Mouse (Mus musculus): ENCODE measurements at regions not wholly inside any gene's neighbourhood (a gene's known extent, or its start where the extent isn't known, plus 50 kb on each side); places are given as distances from the start of the nearest gene placed in this dataset.
A peak's percentile ranks its signal among the peaks of the same experiment; 100 is the strongest.

DNA sequence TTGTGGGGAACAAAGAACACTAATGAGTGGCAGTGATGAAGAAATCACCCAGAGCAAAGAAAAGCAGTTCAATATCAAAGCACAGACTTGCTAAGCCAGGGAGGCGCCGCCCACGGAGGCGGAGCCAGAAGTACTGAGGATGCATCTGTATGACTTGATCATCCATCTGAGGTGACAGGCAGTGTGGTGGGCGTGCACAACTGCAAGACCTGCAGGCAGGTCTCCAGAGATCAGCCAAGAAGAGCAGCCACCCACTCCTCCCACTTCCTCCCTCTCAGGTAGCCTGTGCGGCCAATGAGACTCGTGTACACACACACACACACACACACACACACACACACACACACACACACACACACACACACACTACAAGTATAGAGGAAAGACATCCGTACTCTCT lies 71.9 kb downstream of the Ier5 start:
- no peak for TF ChIP-seq CTCF (IDR thresholded peaks at IDR 0.05)
- ChIA-PET POLR2A (interaction anchor here (0.7 to 1.2 kb wide), 3 partner anchors 143 to 363 kb away, joined by 4 to 12 read pairs (median 5); no protein-coding TSS in a partner anchor), CTCF (interaction anchor here (0.9 to 5.4 kb wide), 6 partner anchors 14 to 254 kb away, joined by 5 to 42 read pairs (median 22); no protein-coding TSS in a partner anchor)
- no peaks in the 10 kb centered on the region for H3K27me3 ChIP-seq
- no peak for ATAC-seq
- DNase-seq (ENCODE audit: low read depth, low spot score): no peak
- in situ Hi-C loops (cut with MboI; ENCODE audit: low pct_unique_long_range_greater_than_20kb): loop anchor here (5.0 kb wide), 2 partner anchors 190 to 255 kb away; no protein-coding TSS in a partner anchor

- no peaks in the 10 kb centered on the region for H3K27me3 ChIP-seq
- POLR2A ChIA-PET: interaction anchor here (0.8 kb wide), 1 partner anchor 15 kb away, joined by 3 read pairs; no protein-coding TSS in a partner anchor
- peak; percentile 90 for TF ChIP-seq CTCF (IDR thresholded peaks at IDR 0.05)
- in situ Hi-C loops (cut with MboI; ENCODE audit: low pct_unique_long_range_greater_than_20kb): loop anchor here (5.0 kb wide), 2 partner anchors 191 to 256 kb away; no protein-coding TSS in a partner anchor
- DNase-seq (ENCODE audit: low read depth, low spot score): no peak
- ATAC-seq: peak; percentile 80
- CTCF ChIA-PET: interaction anchor here (0.6 to 5.4 kb wide), 22 partner anchors 11 to 258 kb away, joined by 3 to 42 read pairs (median 4); no protein-coding TSS in a partner anchor
These were observed 73.5 kb downstream of the Ier5 start for GRCm38 (mm10) chr1:155025862-155026478.

- ChIA-PET POLR2A (no interaction called here), CTCF (interaction anchor here (2.8 kb wide), 1 partner anchor 258 kb away, joined by 8 read pairs; no protein-coding TSS in a partner anchor)
- ATAC-seq (no peak), DNase-seq (ENCODE audit: low read depth, low spot score) (no peak)
- in situ Hi-C loops (cut with MboI; ENCODE audit: low pct_unique_long_range_greater_than_20kb): loop anchor here (5.0 to 25.0 kb wide), 2 partner anchors 514 to 1136 kb away; partner anchors contain the start of genes Glul and Teddm1a
- peaks cover 3% of the 10 kb centered on the region for H3K27me3 ChIP-seq
- TF ChIP-seq CTCF (IDR thresholded peaks at IDR 0.05): no peak
These were observed 76.1 kb downstream of the Ier5 start for GRCm38 (mm10) chr1:155023324-155023723.

DNA sequence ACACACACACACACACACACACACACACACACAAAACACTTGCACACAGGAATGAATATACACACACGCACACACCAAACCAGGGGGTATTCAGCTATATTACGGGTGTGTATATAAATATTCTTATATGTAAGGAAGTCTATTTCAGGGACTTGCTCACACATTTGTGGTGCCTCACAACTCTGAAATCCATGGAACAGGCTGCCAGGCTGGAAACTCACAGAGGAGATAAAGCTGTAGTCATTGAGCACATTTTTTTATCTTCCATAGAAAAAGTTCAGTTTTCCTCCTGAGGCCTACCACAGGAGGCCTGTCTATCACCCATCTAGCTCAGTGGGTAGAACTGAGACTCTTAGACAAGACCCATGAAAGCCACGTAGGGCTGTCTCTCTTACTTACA lies 83.8 kb downstream of the Ier5 start:
- H3K27me3 ChIP-seq: peaks cover 3% of the 10 kb centered on the region
- DNase-seq (ENCODE audit: low read depth, low spot score) (no peak), ATAC-seq (no peak)
- ChIA-PET POLR2A (interaction anchor here (0.6 to 1.2 kb wide), 3 partner anchors 12 to 300 kb away, joined by 3 to 4 read pairs (median 3); no protein-coding TSS in a partner anchor), CTCF (interaction anchor here (1.8 to 2.9 kb wide), 2 partner anchors 9 to 11 kb away, joined by 5 to 11 read pairs; no protein-coding TSS in a partner anchor)
- in situ Hi-C loops (cut with MboI; ENCODE audit: low pct_unique_long_range_greater_than_20kb): loop anchor here (25.0 kb wide), 1 partner anchor 1128 kb away; the partner anchor contains the start of genes Glul and Teddm1a
- no peak for TF ChIP-seq CTCF (IDR thresholded peaks at IDR 0.05)

DNA sequence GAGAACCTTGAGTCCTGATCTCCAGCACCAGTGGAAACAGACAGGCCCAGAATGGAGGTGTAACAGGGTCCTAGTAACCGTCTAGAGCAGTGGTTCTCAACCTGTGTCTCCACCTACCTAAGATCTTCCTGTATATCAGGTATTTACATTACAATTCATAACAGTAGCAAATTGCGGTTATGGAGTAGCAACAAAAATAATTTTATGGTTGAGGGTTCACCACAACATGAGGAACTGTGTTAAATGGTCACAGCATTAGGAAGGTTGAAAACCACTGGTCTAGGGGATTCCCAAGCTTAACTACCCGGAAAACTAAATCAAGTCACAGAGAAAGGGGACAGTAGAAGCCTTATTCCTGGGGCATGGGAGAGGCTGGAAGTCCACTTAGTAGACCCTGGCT lies 84.5 kb downstream of the Ier5 start:
- DNase-seq (ENCODE audit: low read depth, low spot score) (no peak), ATAC-seq (no peak)
- POLR2A ChIA-PET: interaction anchor here (0.6 kb wide), 1 partner anchor 301 kb away, joined by 3 read pairs; no protein-coding TSS in a partner anchor
- CTCF ChIA-PET: interaction anchor here (1.8 to 2.9 kb wide), 2 partner anchors 8 to 11 kb away, joined by 5 to 11 read pairs; no protein-coding TSS in a partner anchor
- H3K27me3 ChIP-seq: no peaks in the 10 kb centered on the region
- no peak for TF ChIP-seq CTCF (IDR thresholded peaks at IDR 0.05)
- in situ Hi-C loops (cut with MboI; ENCODE audit: low pct_unique_long_range_greater_than_20kb): loop anchor here (25.0 kb wide), 1 partner anchor 1128 kb away; the partner anchor contains the start of genes Glul and Teddm1a

DNA sequence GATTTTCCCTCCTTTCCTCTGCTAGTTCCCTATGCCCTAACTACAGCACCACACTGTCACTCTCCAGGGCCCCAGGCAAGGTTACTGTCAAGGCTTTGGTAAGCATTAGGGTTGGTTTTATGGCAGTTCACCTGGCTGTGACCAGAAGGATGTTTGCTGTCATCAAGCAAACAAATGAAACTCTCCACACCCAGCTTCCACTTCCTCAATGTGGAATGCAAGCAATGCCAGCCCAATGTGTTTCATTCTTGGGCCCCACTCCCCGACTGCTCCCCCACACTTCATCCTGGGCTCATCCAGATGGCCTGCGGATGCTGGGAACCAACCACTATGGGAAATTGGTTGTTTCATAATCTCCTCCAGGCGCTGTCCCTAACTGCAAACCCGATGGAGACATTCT lies 85.7 kb downstream of the Ier5 start:
- no peak for TF ChIP-seq CTCF (IDR thresholded peaks at IDR 0.05)
- no peak for DNase-seq (ENCODE audit: low read depth, low spot score)
- POLR2A ChIA-PET: no interaction called here
- H3K27me3 ChIP-seq: no peaks in the 10 kb centered on the region
- CTCF ChIA-PET: no interaction called here
- no peak for ATAC-seq
- in situ Hi-C loops (cut with MboI; ENCODE audit: low pct_unique_long_range_greater_than_20kb): loop anchor here (25.0 kb wide), 1 partner anchor 1126 kb away; the partner anchor contains the start of genes Glul and Teddm1a

DNA sequence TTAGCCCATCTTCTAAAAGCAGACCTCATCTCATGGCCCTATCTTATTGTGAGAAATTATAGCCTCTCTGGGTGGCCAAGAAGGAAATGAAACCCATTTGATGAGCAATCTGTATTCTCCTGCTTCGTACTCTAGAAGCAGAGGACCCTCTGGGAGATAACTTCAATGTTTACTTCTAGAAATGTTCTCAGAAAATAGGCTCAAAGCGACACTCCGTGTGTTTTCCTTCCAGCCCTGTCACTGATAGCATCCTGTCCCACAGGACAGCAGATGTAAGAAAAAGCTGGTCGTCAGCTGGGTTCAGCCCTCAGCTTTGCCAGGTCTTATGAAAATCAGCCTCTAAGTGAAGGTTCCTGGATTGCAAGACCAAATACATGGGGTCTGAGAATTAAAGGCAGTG lies 86.1 kb downstream of the Ier5 start:
- POLR2A ChIA-PET: no interaction called here
- DNase-seq (ENCODE audit: low read depth, low spot score) (no peak), ATAC-seq (no peak)
- TF ChIP-seq CTCF (IDR thresholded peaks at IDR 0.05): no peak
- no peaks in the 10 kb centered on the region for H3K27me3 ChIP-seq
- in situ Hi-C loops (cut with MboI; ENCODE audit: low pct_unique_long_range_greater_than_20kb): loop anchor here (25.0 kb wide), 1 partner anchor 1126 kb away; the partner anchor contains the start of genes Glul and Teddm1a
- CTCF ChIA-PET: no interaction called here

- CTCF ChIA-PET: interaction anchor here (0.9 to 9.1 kb wide), 18 partner anchors 9 to 279 kb away, joined by 3 to 100 read pairs (median 3); no protein-coding TSS in a partner anchor
- peaks cover 7% of the 10 kb centered on the region for H3K27me3 ChIP-seq
- POLR2A ChIA-PET: interaction anchor here (0.6 kb wide), 1 partner anchor 178 kb away, joined by 3 read pairs; no protein-coding TSS in a partner anchor
- peak; percentile 76 for ATAC-seq
- no peak for DNase-seq (ENCODE audit: low read depth, low spot score)
- TF ChIP-seq CTCF (IDR thresholded peaks at IDR 0.05): peak; percentile 100
- in situ Hi-C loops (cut with MboI; ENCODE audit: low pct_unique_long_range_greater_than_20kb): loop anchor here (5.0 to 25.0 kb wide), 2 partner anchors 220 to 1120 kb away; partner anchors contain the start of genes Glul and Teddm1a
These were observed 92.6 kb downstream of the Ier5 start for GRCm38 (mm10) chr1:155006539-155007486.

DNA sequence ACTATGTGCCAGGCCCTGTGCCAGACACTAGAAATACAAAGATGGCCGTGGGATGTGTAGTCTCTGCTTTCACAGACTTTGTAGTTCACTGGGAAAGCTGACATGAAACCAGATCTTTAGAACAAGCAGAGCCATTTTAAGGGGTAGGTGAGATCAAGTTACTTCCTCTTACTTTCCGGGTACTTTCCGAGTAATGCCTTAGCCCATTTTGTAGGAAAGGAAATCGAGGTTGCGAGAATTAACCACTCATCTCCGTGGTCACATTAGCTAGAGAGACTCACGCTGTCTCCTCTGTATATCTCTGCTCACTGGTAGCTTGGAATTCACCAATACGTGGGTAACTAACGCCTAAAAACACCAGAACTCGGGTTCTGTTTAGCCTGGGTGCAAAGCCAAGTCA lies 93.3 kb downstream of the Ier5 start:
- POLR2A ChIA-PET: no interaction called here
- TF ChIP-seq CTCF (IDR thresholded peaks at IDR 0.05): no peak
- in situ Hi-C loops (cut with MboI; ENCODE audit: low pct_unique_long_range_greater_than_20kb): loop anchor here (5.0 to 25.0 kb wide), 2 partner anchors 219 to 1119 kb away; partner anchors contain the start of genes Glul and Teddm1a
- ATAC-seq (no peak), DNase-seq (ENCODE audit: low read depth, low spot score) (no peak)
- peaks cover 9% of the 10 kb centered on the region for H3K27me3 ChIP-seq
- CTCF ChIA-PET: interaction anchor here (0.9 to 9.1 kb wide), 16 partner anchors 10 to 278 kb away, joined by 3 to 100 read pairs (median 4); no protein-coding TSS in a partner anchor
